Mouse (Mus musculus) bone marrow macrophage, adult 2 months (primary cell): ENCODE data around the gene Chst15. TPM values are rescaled to one million over a fixed set of nuclear protein-coding genes. Genes with fewer than 3 reads are reported as not detected.

Source experiments
- H3K27ac ChIP-seq: 2 replicates; pipeline ENCODE4 v1.5.1; 2012; ENCODE audit warnings: low read depth, low read length; ENCODE audit not compliant: insufficient read depth
- H3K4me1 ChIP-seq: 2 replicates; pipeline ENCODE4 v1.6.1; 2012; ENCODE audit warnings: low read length; ENCODE audit not compliant: control insufficient read depth, insufficient read depth
- H3K4me3 ChIP-seq: 2 replicates; pipeline ENCODE4 v1.5.1; 2012; ENCODE audit warnings: mild to moderate bottlenecking, low read length, moderate library complexity; ENCODE audit not compliant: insufficient read depth
- CTCF ChIP-seq: IDR thresholded peaks from 2 replicates; pipeline ENCODE4 v1.5.1; 2012; ENCODE audit warnings: low read depth, mild to moderate bottlenecking, low read length, moderate library complexity
- POLR2A ChIP-seq: IDR thresholded peaks from 2 replicates; pipeline ENCODE4 v1.6.1; 2012; ENCODE audit warnings: mild to moderate bottlenecking, low read depth, low read length, borderline replicate concordance
- polyA plus RNA-seq: library from polyadenylated mRNA; stranded (reverse); fragments of >200 nt; gene quantifications from 2 replicates; pipeline ENCODE4 v1.2.4, GENCODE M21; 2012; ENCODE audit not compliant: missing spikeins, insufficient read depth, insufficient read length

Gene Chst15
- polyA plus RNA-seq, 1 experiment = 0.42 TPM

DNA sequence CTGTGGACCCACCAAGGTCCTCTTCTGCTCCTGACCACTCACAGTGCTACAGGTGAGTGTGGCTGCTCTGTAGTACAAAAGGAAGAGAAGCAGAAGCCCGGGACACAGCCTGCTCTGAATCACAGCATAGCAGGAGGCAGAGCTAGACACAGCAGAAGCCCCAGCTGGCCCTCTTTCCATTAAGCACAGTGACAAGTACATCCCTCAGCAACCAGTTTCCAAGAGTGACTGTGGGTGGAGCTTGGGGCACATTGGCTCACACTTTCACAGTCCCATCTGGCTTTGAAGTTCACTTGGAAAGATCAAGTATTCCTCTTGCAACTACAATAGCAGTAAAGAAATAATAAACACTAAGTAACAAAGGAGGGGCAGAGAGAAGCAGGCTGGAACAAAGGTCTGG, 32.2 kb downstream of the Chst15 start:
- TF ChIP-seq POLR2A (no peak), CTCF (no peak)
- no peaks in the 10 kb centered on the region for H3K4me1 ChIP-seq
- no peak overlapping the region for H3K4me3 ChIP-seq
- H3K27ac ChIP-seq = no peak overlapping the region

DNA sequence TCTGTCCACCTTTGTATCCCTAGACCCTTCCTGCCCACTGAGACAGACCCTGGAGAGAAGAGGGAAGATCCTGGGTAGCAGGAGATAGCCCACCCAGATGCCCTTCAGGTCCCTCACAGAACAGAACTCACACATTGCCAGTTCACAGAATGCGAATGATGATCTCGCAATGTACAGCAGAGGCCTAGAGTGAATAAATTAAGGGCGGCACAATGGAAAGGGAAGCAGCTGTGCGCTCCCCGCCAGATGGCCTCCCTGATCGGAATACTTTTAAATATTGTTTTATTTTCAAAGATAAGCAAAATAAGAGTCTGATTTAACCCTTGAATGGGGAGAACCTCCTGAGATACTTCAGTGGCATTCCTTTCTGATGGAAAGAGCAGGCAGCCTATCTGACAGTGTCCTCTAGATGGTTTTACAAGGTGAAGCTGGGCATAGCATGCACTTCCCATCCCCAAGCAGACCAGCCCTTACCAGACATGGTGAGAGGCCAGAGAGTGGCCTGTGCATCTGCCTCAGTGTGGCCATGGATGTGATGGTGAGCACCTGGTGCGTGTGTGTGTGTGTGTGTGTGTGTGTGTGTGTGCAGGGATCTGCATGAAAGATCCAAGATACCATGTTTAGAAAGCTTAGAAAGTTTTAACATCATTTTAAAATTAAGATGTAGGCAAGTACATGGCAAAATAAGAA, 32.8 kb downstream of the Chst15 start:
- H3K4me1 ChIP-seq = no peaks in the 10 kb centered on the region
- H3K27ac ChIP-seq = no peak overlapping the region
- no peak overlapping the region for H3K4me3 ChIP-seq
- TF ChIP-seq POLR2A (no peak), CTCF (no peak)

DNA sequence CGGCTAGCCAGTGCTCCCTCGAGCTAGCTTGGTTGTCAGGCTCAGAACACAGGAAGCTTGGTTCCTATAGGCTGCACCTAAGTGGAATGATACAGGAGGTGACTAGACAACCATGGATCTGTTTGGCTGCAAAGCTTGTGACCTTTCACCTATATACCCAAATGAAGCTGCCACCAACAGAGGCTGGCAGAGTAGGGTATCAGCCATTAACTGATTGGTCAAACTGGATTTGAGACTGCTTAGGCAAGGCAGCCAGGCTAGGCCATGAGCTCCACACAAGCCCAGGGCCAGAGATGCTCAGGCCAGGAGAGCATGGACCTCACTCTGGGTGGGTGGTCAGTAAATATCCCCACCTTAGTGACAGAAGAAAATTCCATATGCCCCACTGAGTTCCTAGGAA, 34.5 kb downstream of the Chst15 start:
- H3K4me3 ChIP-seq = no peak overlapping the region
- TF ChIP-seq POLR2A = no peak
- no peak for TF ChIP-seq CTCF
- no peaks in the 10 kb centered on the region for H3K4me1 ChIP-seq
- H3K27ac ChIP-seq = no peak overlapping the region

DNA sequence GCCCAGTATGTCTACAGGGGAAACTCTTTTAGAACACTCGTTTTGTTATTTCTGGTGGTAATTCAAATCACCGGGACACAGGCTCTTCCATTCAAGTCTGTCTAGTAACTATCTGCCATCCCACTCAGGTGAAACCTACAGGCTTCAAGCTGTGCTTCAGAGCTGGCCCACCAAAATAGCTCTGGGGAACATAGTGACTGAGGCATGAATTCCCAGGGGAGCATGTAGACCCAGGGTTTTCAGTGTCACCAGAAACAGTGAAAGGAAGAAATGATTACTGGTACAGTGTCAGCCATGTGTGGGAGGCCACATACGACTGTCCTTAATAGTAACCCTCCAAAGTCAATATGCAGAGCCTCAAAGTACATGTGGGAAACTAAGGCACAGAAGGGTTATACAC, 34.9 kb downstream of the Chst15 start:
- H3K27ac ChIP-seq = no peak overlapping the region
- TF ChIP-seq CTCF (no peak), POLR2A (no peak)
- no peak overlapping the region for H3K4me3 ChIP-seq
- no peaks in the 10 kb centered on the region for H3K4me1 ChIP-seq

DNA sequence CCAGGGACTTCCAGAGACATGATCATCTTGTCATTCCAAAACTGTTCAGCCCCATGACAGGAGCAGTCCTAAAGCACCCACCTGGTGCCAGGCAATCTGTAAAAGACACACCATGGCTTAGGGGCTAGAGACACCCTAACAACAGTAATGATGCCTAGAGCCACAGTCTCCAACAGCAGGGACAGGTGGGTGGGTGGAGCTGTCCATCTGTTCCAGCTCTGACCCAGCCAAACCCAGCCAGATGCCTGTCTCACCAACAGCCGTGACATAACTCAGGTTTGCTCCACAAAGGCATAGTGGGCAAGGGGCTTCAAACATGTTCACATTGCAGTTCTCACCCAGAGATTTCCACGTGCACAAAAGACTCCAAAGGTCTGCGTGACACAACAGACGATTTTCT, 35.3 kb downstream of the Chst15 start:
- TF ChIP-seq POLR2A (no peak), CTCF (no peak)
- no peaks in the 10 kb centered on the region for H3K4me1 ChIP-seq
- H3K4me3 ChIP-seq = no peak overlapping the region
- no peak overlapping the region for H3K27ac ChIP-seq

DNA sequence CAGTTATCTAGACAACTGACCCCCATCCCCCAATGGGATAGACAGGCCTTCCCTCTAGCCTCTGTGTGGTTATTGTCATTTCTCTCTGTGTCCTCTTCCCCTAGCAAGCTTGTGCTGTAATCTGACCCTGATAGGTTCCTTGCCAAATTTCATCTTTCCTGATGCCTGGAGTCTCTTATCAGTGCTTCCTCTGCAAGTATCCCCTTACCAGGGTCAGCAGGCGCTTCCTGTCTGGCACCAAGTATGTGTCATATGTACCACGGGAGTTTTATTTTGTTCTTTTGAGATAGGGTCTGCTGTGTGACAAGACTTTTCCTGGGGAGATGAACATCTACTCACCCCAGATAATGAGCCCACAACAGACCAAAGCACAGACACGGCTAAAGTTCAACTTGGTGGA, 38.4 kb downstream of the Chst15 start:
- no peaks in the 10 kb centered on the region for H3K4me1 ChIP-seq
- TF ChIP-seq CTCF = no peak
- no peak for TF ChIP-seq POLR2A
- H3K27ac ChIP-seq = no peak overlapping the region
- H3K4me3 ChIP-seq = no peak overlapping the region

DNA sequence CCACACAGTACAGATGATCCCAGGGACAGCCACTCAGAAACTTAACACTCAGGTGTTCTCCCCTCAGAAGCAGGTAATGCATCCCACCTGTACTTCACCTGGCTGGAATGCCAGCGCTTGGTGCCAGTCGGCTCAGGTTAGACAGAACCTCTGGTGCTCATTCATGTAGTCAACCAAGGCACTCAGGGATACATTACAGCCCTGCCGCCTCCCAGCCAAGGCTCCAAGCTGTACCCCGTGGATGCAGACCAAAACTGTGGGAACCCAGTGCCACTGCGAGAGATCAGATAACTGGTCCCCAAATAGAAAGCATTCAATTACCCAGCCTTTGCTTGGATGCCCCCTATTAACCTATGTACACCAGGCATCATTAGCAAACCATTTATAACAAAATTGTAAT, 40.7 kb downstream of the Chst15 start:
- TF ChIP-seq POLR2A (no peak), CTCF (no peak)
- H3K4me1 ChIP-seq = no peaks in the 10 kb centered on the region
- H3K4me3 ChIP-seq = no peak overlapping the region
- no peak overlapping the region for H3K27ac ChIP-seq

DNA sequence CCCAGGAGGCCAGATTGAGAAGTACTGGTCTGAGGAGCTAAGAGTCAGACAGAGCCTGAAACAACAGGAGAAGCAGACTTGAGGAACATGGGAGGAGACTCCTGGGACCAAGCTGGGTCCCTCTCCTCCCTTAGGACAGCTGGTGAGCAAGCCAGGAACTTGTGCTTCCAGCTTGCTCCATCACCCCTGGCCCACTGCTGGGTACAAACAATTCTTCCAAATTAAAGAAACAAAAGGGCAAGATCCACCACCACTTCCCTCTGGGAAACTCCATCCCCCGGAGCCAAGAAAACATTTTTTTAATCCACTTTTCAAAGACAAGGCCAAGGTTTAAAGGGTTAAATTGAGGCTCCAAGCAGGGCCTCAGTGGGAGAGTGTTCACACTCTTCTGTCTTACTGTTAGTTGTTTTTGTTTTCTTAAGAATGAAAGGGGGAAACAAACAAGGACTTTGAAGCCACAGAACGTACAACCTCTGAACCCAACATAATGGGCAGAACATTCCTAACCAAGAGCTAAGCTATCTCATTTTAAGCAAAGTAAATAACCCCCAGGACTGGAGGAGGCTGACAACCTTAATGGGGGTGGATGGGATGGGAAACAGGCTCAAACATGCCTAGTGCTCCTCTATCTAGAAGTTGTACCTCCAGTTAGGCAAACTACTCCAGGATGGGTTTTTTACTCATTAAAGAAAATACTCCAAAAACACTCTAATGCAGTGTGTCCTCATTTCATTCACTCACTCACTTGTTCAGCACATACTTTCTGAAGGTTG, 43.1 kb downstream of the Chst15 start:
- no peak overlapping the region for H3K27ac ChIP-seq
- H3K4me3 ChIP-seq = no peak overlapping the region
- no peaks in the 10 kb centered on the region for H3K4me1 ChIP-seq
- TF ChIP-seq CTCF (no peak), POLR2A (no peak)

DNA sequence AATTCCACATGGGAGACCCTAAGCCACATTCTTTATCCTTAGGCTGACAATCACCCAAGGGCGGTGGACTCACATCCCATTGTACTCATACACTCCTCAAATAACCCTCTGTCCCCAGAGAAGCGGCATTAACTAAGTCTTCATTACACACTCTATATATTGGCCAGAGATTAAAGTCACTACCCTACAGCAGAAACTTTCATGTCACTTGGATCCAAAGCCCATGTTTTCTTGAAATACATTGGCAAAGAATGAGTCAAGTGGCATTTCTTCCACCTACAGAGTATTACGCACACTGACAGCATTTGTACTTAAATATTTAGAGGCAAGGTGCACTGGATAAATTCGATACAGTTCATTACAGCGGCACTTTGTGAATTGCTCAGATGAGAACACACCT, 44.0 kb downstream of the Chst15 start:
- no peak overlapping the region for H3K27ac ChIP-seq
- no peak overlapping the region for H3K4me3 ChIP-seq
- H3K4me1 ChIP-seq = no peaks in the 10 kb centered on the region
- TF ChIP-seq CTCF (no peak), POLR2A (no peak)

DNA sequence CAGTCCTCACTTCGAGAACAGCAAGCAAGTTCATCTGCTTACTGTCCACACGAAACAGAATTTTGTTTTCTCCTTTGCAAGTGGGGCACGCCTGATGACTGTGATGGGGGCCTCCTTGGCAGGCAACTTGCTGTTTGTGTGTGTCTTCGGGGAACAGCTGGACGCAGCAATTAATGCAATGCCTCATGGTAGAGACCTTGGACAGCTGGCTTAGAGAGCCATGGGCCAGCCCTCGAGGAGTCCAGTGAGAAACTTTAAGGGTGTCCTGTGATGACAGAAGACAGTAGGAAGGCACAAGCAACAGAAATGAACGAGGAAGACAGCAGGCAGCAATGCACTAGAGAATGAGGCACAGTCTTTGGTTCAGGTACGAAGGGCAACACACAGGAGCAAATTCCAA, 46.7 kb downstream of the Chst15 start:
- no peak overlapping the region for H3K4me3 ChIP-seq
- no peak for TF ChIP-seq POLR2A
- no peaks in the 10 kb centered on the region for H3K4me1 ChIP-seq
- no peak overlapping the region for H3K27ac ChIP-seq

DNA sequence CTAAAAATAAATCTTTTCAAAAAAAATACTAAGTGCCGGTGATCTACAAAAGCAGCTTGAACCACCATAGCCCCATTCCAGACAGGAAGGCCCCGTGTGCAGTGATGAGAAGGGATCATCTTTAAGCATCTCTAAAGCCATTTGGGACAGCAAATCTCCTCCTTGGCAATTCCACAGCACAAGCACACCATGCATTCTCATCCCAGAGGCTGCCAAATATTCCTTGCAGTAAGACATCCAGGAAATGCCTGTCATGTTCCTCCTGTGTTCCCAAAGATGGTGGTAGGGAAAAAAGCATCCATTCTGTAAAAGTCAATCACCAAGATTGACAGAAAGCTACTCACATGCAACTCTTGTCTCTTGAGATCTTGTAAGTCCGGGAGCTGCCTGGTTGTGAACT, 47.4 kb downstream of the Chst15 start:
- Histone ChIP-seq H3K4me3 (no peak overlapping the region), H3K4me1 (no peaks in the 10 kb centered on the region), H3K27ac (no peak overlapping the region)
- no peak for TF ChIP-seq POLR2A
